ENCODE assay signal across 8 mouse cellular contexts in genomic region chr4:129743010-129743390, GRCm38 (mm10). TPM values are rescaled to one million over a fixed set of nuclear protein-coding genes. Genes with fewer than 3 reads are reported as not detected.
A peak's percentile ranks its signal among the peaks of the same experiment; 100 is the strongest.
DNase-seq lines count a peak whose midpoint lies in the region; ATAC-seq and TF ChIP-seq lines count a peak whose summit lies in the region.

No protein-coding gene starts in this region.

- peak overlapping the region; percentile 65 for H3K9ac ChIP-seq in heart, adult 2 months (ENCODE audit: low read depth, low read length)
- peak overlapping the region; percentile 80 for H3K9ac ChIP-seq in heart, postnatal 0 days (replicated peaks; ENCODE audit: low read depth, low read length)
- H3K9ac ChIP-seq in liver, embryonic 14.5 days (replicated peaks) = peak overlapping the region; percentile 71

- H3K79me2 ChIP-seq in heart, adult 2 months (replicated peaks; ENCODE audit: control insufficient read depth, insufficient read depth, low read length) = 0 out of 2 replicates have a peak, but pooled peaks cover 2% of the 10 kb centered on the region

- no peaks in the 10 kb centered on the region for H3K27me3 ChIP-seq in heart, adult 2 months (ENCODE audit: control insufficient read depth, insufficient read depth, low read length)
- no peaks in the 10 kb centered on the region for H3K27me3 ChIP-seq in heart, postnatal 0 days (ENCODE audit: control insufficient read depth, insufficient read depth, low read length)
- no peaks in the 10 kb centered on the region for H3K27me3 ChIP-seq in liver, embryonic 14.5 days (ENCODE audit: control insufficient read depth, insufficient read depth, low read length)
- H3K27me3 ChIP-seq in testis, adult 2 months (ENCODE audit: control insufficient read depth, insufficient read depth, low read length) = no peaks in the 10 kb centered on the region

- no peak for TF ChIP-seq CTCF in heart, adult 2 months (IDR thresholded peaks at IDR 0.05)
- no peak for TF ChIP-seq CTCF in heart, postnatal 0 days (IDR thresholded peaks at IDR 0.05; ENCODE audit: low read depth)
- no peak for TF ChIP-seq CTCF in liver, embryonic 14.5 days (IDR thresholded peaks at IDR 0.05; ENCODE audit: low read depth)
- no peak for TF ChIP-seq CTCF in testis, adult 2 months (IDR thresholded peaks at IDR 0.05; ENCODE audit: control insufficient read depth, insufficient read depth, insufficient replicate concordance, low read depth, low read length)

- H3K4me2 ChIP-seq in heart, postnatal 0 days (ENCODE audit: low read depth, low read length) = peak overlapping the region; percentile 67
- H3K4me2 ChIP-seq in liver, embryonic 14.5 days (ENCODE audit: low read depth) = peak overlapping the region; percentile 95

- no peak for ATAC-seq in heart, postnatal 0 days (ENCODE audit: insufficient read depth, low read depth)
- ATAC-seq in liver, embryonic 14.5 days (ENCODE audit: insufficient read depth) = no peak

- TF ChIP-seq POLR2A in heart, adult 2 months (IDR thresholded peaks at IDR 0.05; ENCODE audit: insufficient read depth, low read depth, low read length) = no peak
- no peak for TF ChIP-seq POLR2A in testis, adult 2 months (IDR thresholded peaks at IDR 0.05; ENCODE audit: control insufficient read depth, low read depth, low read length)

- 14% methylated on average over 7 of the region's 7 CpGs for WGBS in heart, adult 2 months
- 12% methylated on average over 7 of the region's 7 CpGs for WGBS in heart, postnatal 0 days
- WGBS in liver, embryonic 14.5 days (ENCODE audit: insufficient replicate concordance) = 12% methylated on average over 7 of the region's 7 CpGs

- no peaks in the 10 kb centered on the region for H3K9me3 ChIP-seq in heart, postnatal 0 days (replicated peaks; ENCODE audit: control insufficient read depth, low read length)
- no peaks in the 10 kb centered on the region for H3K9me3 ChIP-seq in liver, embryonic 14.5 days (ENCODE audit: control insufficient read depth, low read length)

- peaks cover 1% of the 10 kb centered on the region for H3K4me1 ChIP-seq in heart, adult 2 months (ENCODE audit: control insufficient read depth, insufficient read depth, low read length)
- H3K4me1 ChIP-seq in heart, postnatal 0 days (ENCODE audit: control insufficient read depth, insufficient read depth) = peaks cover 23% of the 10 kb centered on the region
- H3K4me1 ChIP-seq in liver, embryonic 14.5 days (replicated peaks; ENCODE audit: control insufficient read depth in 2 of 2, insufficient read depth in 2 of 2, low read length in 1 of 2) = peaks cover 13 to 15% of the 10 kb centered on the region in 2 experiments
- H3K4me1 ChIP-seq in testis, adult 2 months (ENCODE audit: control insufficient read depth, insufficient read depth, low read length) = peaks cover 10% of the 10 kb centered on the region

- H3K36me3 ChIP-seq in heart, adult 2 months (ENCODE audit: control insufficient read depth, insufficient read depth, low read length) = peaks cover 7% of the 10 kb centered on the region
- no peaks in the 10 kb centered on the region for H3K36me3 ChIP-seq in heart, postnatal 0 days (replicated peaks; ENCODE audit: control insufficient read depth, insufficient read depth, low read length)
- H3K36me3 ChIP-seq in liver, embryonic 14.5 days (replicated peaks; ENCODE audit: control insufficient read depth, insufficient read depth, low read depth) = no peaks in the 10 kb centered on the region; the same call in 1 of the 2 replicates
- no peaks in the 10 kb centered on the region for H3K36me3 ChIP-seq in testis, adult 2 months (ENCODE audit: control insufficient read depth, insufficient read depth, low read length)

- peak overlapping the region; percentile 77 for H3K4me3 ChIP-seq in heart, adult 2 months
- H3K4me3 ChIP-seq in heart, postnatal 0 days (ENCODE audit: low read depth, low read length) = peak overlapping the region; percentile 82
- peak overlapping the region; percentile 70 to 92 for H3K4me3 ChIP-seq in liver, embryonic 14.5 days (ENCODE audit: insufficient read depth in 1 of 2, low read depth in 2 of 2, low read length in 2 of 2)
- H3K4me3 ChIP-seq in testis, adult 2 months (ENCODE audit: control insufficient read depth, low read depth, low read length) = peak overlapping the region; percentile 98

- intact Hi-C loops in heart, adult 2 months (cut with DNase I) = loop anchor here (2.0 kb wide), 3 partner anchors 46 to 78 kb away; partner anchors contain the start of genes Kpna6 and Tmem39b
- intact Hi-C loops in heart, postnatal 10 days (cut with DNase I) = loop anchor here (5.0 kb wide), 2 partner anchors 41 to 74 kb away; no protein-coding TSS in a partner anchor

- TF ChIP-seq EP300 in heart, adult 2 months (IDR thresholded peaks at IDR 0.05; ENCODE audit: insufficient read depth, low read depth, low read length) = no peak
- no peak for TF ChIP-seq EP300 in heart, postnatal 0 days (IDR thresholded peaks at IDR 0.05; ENCODE audit: low read depth)
- TF ChIP-seq EP300 in liver, embryonic 14.5 days (IDR thresholded peaks at IDR 0.05; ENCODE audit: low read depth) = no peak

- peak overlapping the region; percentile 87 for H3K27ac ChIP-seq in heart, adult 2 months
- H3K27ac ChIP-seq in heart, postnatal 0 days (ENCODE audit: low read depth) = peak overlapping the region; percentile 99
- peak overlapping the region; percentile 78 for H3K27ac ChIP-seq in liver, embryonic 14.5 days
- peak overlapping the region; percentile 98 for H3K27ac ChIP-seq in testis, adult 2 months (ENCODE audit: control insufficient read depth, insufficient read depth, low read depth, low read length)

- peak in 1 of 2 experiments; percentile 26 for DNase-seq in heart, adult 2 months
- no peak for DNase-seq in heart, postnatal 10 days
- DNase-seq in 3134 (ENCODE audit: extremely low read depth, insufficient read length, low spot score) = peak; percentile 77
- DNase-seq in brain, adult 2 months (ENCODE audit: low read depth, low spot score) = peak; percentile 42
- peak; percentile 33 for DNase-seq in heart, postnatal 0 days (ENCODE audit: low spot score)
- DNase-seq in liver, embryonic 14.5 days (ENCODE audit: low read depth in 3 of 3, low spot score in 3 of 3) = no peak
- no peak for DNase-seq in layer of hippocampus, adult 8-10 months (ENCODE audit: low spot score in 2 of 2)

RNA-seq across cellular contexts. Expression of gene Khdrbs1, which starts 0.9 kb away (rescaled TPM):
- total RNA-seq in heart, adult 2 months (2021) = 10 to 100 TPM; 38.1 to 41.7 TPM
- 11.4 and 11.7 TPM in 2 replicates for polyA plus RNA-seq in heart, adult 2 months (2012; rRNA removed)
- 10 to 100 TPM; 67.8 to 76.8 TPM for total RNA-seq in heart, postnatal 10 days (2021)
- total RNA-seq in heart, postnatal 0 days (2014; rRNA removed; ENCODE audit: low replicate concordance) = 43.5 and 47.8 TPM in 2 replicates
- 42.2 and 44.7 TPM in 2 replicates for polyA plus RNA-seq in heart, postnatal 0 days (2015; fragmentation: Nextera tagmentation; extraction: Ambion mirVana)
- 12.5 and 16.7 TPM in 2 replicates for polyA plus RNA-seq in liver, embryonic 14.5 days (2012; rRNA removed)
- 24.0 and 28.2 TPM in 2 replicates for polyA plus RNA-seq in liver, embryonic 14.5 days (2014; fragmentation: Nextera tagmentation; extraction: Ambion mirVana)
- 17.1 and 19.2 TPM in 2 replicates for polyA plus RNA-seq in testis, adult 2 months (2012; rRNA removed)
- 10 to 100 TPM; 83.3 to 90.1 (median 85.7) TPM for total RNA-seq in layer of hippocampus, adult 8-10 months (2022)

RNA-seq across cellular contexts. Expression of gene Tmem39b, which starts 46.4 kb away (rescaled TPM):
- total RNA-seq in heart, adult 2 months (2021) = 1 to 10 TPM; 4.8 to 5.0 TPM
- polyA plus RNA-seq in heart, adult 2 months (2012; rRNA removed) = 13.4 and 14.4 TPM in 2 replicates
- total RNA-seq in heart, postnatal 10 days (2021) = 1 to 10 TPM; 4.6 to 6.2 TPM
- total RNA-seq in heart, postnatal 0 days (2014; rRNA removed; ENCODE audit: low replicate concordance) = 3.6 and 11.8 TPM in 2 replicates
- 3.9 and 4.1 TPM in 2 replicates for polyA plus RNA-seq in heart, postnatal 0 days (2015; fragmentation: Nextera tagmentation; extraction: Ambion mirVana)
- polyA plus RNA-seq in liver, embryonic 14.5 days (2012; rRNA removed) = 9.3 and 11.3 TPM in 2 replicates
- polyA plus RNA-seq in liver, embryonic 14.5 days (2014; fragmentation: Nextera tagmentation; extraction: Ambion mirVana) = 5.5 and 6.0 TPM in 2 replicates
- 273 and 283 TPM in 2 replicates for polyA plus RNA-seq in testis, adult 2 months (2012; rRNA removed)
- 10 to 100 TPM; 13.4 to 16.0 (median 14.9) TPM for total RNA-seq in layer of hippocampus, adult 8-10 months (2022)

Comparison
In these comparisons a context has a peak if more than half of its experiments do, and no peak if none do; other contexts are left out.
1. DNase-seq: peak in 3134 (single experiment), brain, adult 2 months (single experiment) and heart, postnatal 0 days (single experiment); none in heart, postnatal 10 days (0 of 2), liver, embryonic 14.5 days (0 of 3) and layer of hippocampus, adult 8-10 months (0 of 2).
2. Peak in every context shown above with its lines, with median percentiles within 50 percentile points of each other: H3K27ac ChIP-seq, H3K4me3 ChIP-seq and H3K9ac ChIP-seq.